In genomic region chr2:153657659-153658058, GRCm38 (mm10) we compare ENCODE assay signal across 19 mouse cellular contexts. TPM values are rescaled to one million over a fixed set of nuclear protein-coding genes. Genes with fewer than 3 reads are reported as not detected.
DNase-seq lines count a peak whose midpoint lies in the region; ATAC-seq and TF ChIP-seq lines count a peak whose summit lies in the region.
"Not testable (repeated sequence)": the region's sequence is repeated elsewhere in the genome, so short reads cannot be mapped to it uniquely, and the experiment has no call there.
"Had no signal": no experiment of that assay in that cellular context is flagged by ENCODE, and none has a peak within 500 bp of the region (broad histone marks: within the 10 kb centered on the region; RNA-seq: fewer than 3 reads in every experiment).

No protein-coding gene starts in this region.

- not testable (repeated sequence) for H3K27ac ChIP-seq in intestine, embryonic 15.5 days; intestine, postnatal 0 days (ENCODE audit: low read depth, low read length); kidney, embryonic 16.5 days (ENCODE audit: low read length); liver, embryonic 11.5 days (ENCODE audit: low read depth, low read length); liver, embryonic 13.5 days; liver, embryonic 16.5 days (ENCODE audit: low read length); stomach, postnatal 0 days (replicated peaks)

- TF ChIP-seq CTCF in intestine, postnatal 0 days (IDR thresholded peaks at IDR 0.05; ENCODE audit: low read depth); stomach, postnatal 0 days (IDR thresholded peaks at IDR 0.05; ENCODE audit: low read depth): not testable (repeated sequence)

- 73% methylated on average over 8 of the region's 8 CpGs for WGBS in intestine, embryonic 15.5 days
- WGBS in intestine, postnatal 0 days = 53% methylated on average over 6 of the region's 8 CpGs
- WGBS in kidney, embryonic 16.5 days = 69% methylated on average over 8 of the region's 8 CpGs
- 84% methylated on average over 8 of the region's 8 CpGs for WGBS in liver, embryonic 11.5 days
- 69% methylated on average over 8 of the region's 8 CpGs for WGBS in liver, embryonic 13.5 days (ENCODE audit: insufficient replicate concordance)
- WGBS in liver, embryonic 16.5 days (ENCODE audit: insufficient replicate concordance) = 76% methylated on average over 6 of the region's 8 CpGs
- WGBS in stomach, postnatal 0 days = 69% methylated on average over 6 of the region's 8 CpGs

- H3K27me3 ChIP-seq in intestine, embryonic 15.5 days (replicated peaks); intestine, postnatal 0 days (replicated peaks; ENCODE audit: control insufficient read depth, insufficient read depth, low read length); kidney, embryonic 16.5 days (ENCODE audit: insufficient read depth, low read length); liver, embryonic 11.5 days (replicated peaks; ENCODE audit: control insufficient read depth, insufficient read depth, low read length); liver, embryonic 13.5 days; liver, embryonic 16.5 days (ENCODE audit: control insufficient read depth, insufficient read depth, low read depth, low read length); stomach, postnatal 0 days (ENCODE audit: control insufficient read depth, insufficient read depth, low read length): not testable (repeated sequence)

- peak; percentile 12; the same call in 1 of the 2 replicates for ATAC-seq in intestine, embryonic 15.5 days
- peak; percentile 38; the same call in 1 of the 2 replicates for ATAC-seq in intestine, postnatal 0 days
- peak; percentile 62; the same call in 1 of the 2 replicates for ATAC-seq in kidney, embryonic 16.5 days (ENCODE audit: low FRiP score, low TSS enrichment)
- 0 out of 2 replicates have a peak, but pooled peaks have one; percentile 29 for ATAC-seq in liver, embryonic 11.5 days (replicated peaks; ENCODE audit: low FRiP score)
- ATAC-seq in liver, embryonic 13.5 days (ENCODE audit: low read depth) = peak; percentile 39; the same call in 1 of the 2 replicates
- ATAC-seq in liver, embryonic 16.5 days (ENCODE audit: low read depth) = peak; percentile 69
- 0 out of 2 replicates have a peak, but pooled peaks have one; percentile 7 for ATAC-seq in monocyte, adult 5-6 weeks (replicated peaks; ENCODE audit: insufficient number of reproducible peaks, low FRiP score, low TSS enrichment, poor library complexity, severe bottlenecking)
- ATAC-seq in stomach, postnatal 0 days (ENCODE audit: low FRiP score, low TSS enrichment) = peak; percentile 32; the same call in 1 of the 2 replicates

- H3K36me3 ChIP-seq in intestine, embryonic 15.5 days; intestine, postnatal 0 days (ENCODE audit: control insufficient read depth, insufficient read depth); kidney, embryonic 16.5 days (ENCODE audit: insufficient read depth, low read length); liver, embryonic 11.5 days (ENCODE audit: control insufficient read depth, insufficient read depth, low read length); liver, embryonic 13.5 days; liver, embryonic 16.5 days (ENCODE audit: control insufficient read depth, insufficient read depth); stomach, postnatal 0 days (ENCODE audit: control insufficient read depth, insufficient read depth, low read length): not testable (repeated sequence)

- not testable (repeated sequence) for H3K4me1 ChIP-seq in intestine, embryonic 15.5 days (replicated peaks); intestine, postnatal 0 days (replicated peaks; ENCODE audit: control insufficient read depth, insufficient read depth, low read length); liver, embryonic 11.5 days (replicated peaks; ENCODE audit: control insufficient read depth, insufficient read depth, low read length); liver, embryonic 13.5 days (replicated peaks); liver, embryonic 16.5 days (ENCODE audit: control insufficient read depth, low read depth, low read length); stomach, postnatal 0 days (replicated peaks; ENCODE audit: control insufficient read depth, insufficient read depth)
- H3K4me1 ChIP-seq in kidney, embryonic 16.5 days (ENCODE audit: insufficient read depth, low read length) = peaks cover 13% of the 10 kb centered on the region

- not testable (repeated sequence) for DNase-seq in liver, embryonic 11.5 days (ENCODE audit: low spot score); liver, embryonic 13.5 days; stomach, postnatal 0 days (ENCODE audit: low spot score)

- H3K4me3 ChIP-seq in intestine, embryonic 15.5 days (replicated peaks); intestine, postnatal 0 days (ENCODE audit: low read depth, low read length); kidney, embryonic 16.5 days (ENCODE audit: low read length); liver, embryonic 11.5 days (ENCODE audit: low read depth, low read length); liver, embryonic 13.5 days (replicated peaks); liver, embryonic 16.5 days (ENCODE audit: low read depth, low read length); stomach, postnatal 0 days (ENCODE audit: low read depth, low read length): not testable (repeated sequence)

- not testable (repeated sequence) for H3K9ac ChIP-seq in intestine, embryonic 15.5 days; intestine, postnatal 0 days (ENCODE audit: low read depth, low read length); kidney, embryonic 16.5 days (replicated peaks; ENCODE audit: low read length); liver, embryonic 11.5 days (ENCODE audit: low read depth, low read length); liver, embryonic 13.5 days; liver, embryonic 16.5 days (ENCODE audit: low read depth, low read length); stomach, postnatal 0 days (ENCODE audit: low read length)

- not testable (repeated sequence) for TF ChIP-seq EP300 in stomach, postnatal 0 days (optimal IDR thresholded peaks at IDR 0.05)

- not testable (repeated sequence) for H3K4me2 ChIP-seq in intestine, embryonic 15.5 days (replicated peaks); intestine, postnatal 0 days (replicated peaks; ENCODE audit: low read depth); kidney, embryonic 16.5 days (replicated peaks; ENCODE audit: low read depth, low read length); liver, embryonic 11.5 days; liver, embryonic 13.5 days; liver, embryonic 16.5 days (ENCODE audit: low read depth, low read length); stomach, postnatal 0 days (replicated peaks; ENCODE audit: low read depth)

- H3K9me3 ChIP-seq in intestine, embryonic 15.5 days; intestine, postnatal 0 days (ENCODE audit: control insufficient read depth); kidney, embryonic 16.5 days (ENCODE audit: low read length); liver, embryonic 11.5 days (ENCODE audit: control insufficient read depth, low read length); liver, embryonic 13.5 days (replicated peaks); liver, embryonic 16.5 days (replicated peaks; ENCODE audit: control insufficient read depth, low read length); stomach, postnatal 0 days (ENCODE audit: control insufficient read depth, low read length): not testable (repeated sequence)

RNA-seq across cellular contexts. Expression of gene Dnmt3b, which starts 8.4 kb away (rescaled TPM):
- polyA plus RNA-seq in intestine, embryonic 15.5 days (2015; fragmentation: Nextera tagmentation; extraction: Ambion mirVana) = 8.1 and 8.6 TPM in 2 replicates
- polyA plus RNA-seq in intestine, postnatal 0 days (2015; fragmentation: Nextera tagmentation; extraction: Ambion mirVana) = 2.9 and 3.0 TPM in 2 replicates
- 17.3 and 18.1 TPM in 2 replicates for polyA plus RNA-seq in kidney, embryonic 16.5 days (2015; fragmentation: Nextera tagmentation; extraction: Ambion mirVana)
- 27.2 and 27.8 TPM in 2 replicates for polyA plus RNA-seq in liver, embryonic 11.5 days (2014; fragmentation: Nextera tagmentation; extraction: Ambion mirVana)
- polyA plus RNA-seq in liver, embryonic 13.5 days (2015; fragmentation: Nextera tagmentation; extraction: Ambion mirVana) = 8.2 and 8.6 TPM in 2 replicates
- polyA plus RNA-seq in liver, embryonic 16.5 days (2015; fragmentation: Nextera tagmentation; extraction: Ambion mirVana) = 3.3 and 3.8 TPM in 2 replicates
- 2.9 to 12.0 TPM (median 5.7 TPM) in 3 replicates for total RNA-seq in monocyte, adult 5-6 weeks (2017)
- 2.6 and 3.0 TPM in 2 replicates for polyA plus RNA-seq in stomach, postnatal 0 days (2015; fragmentation: Nextera tagmentation; extraction: Ambion mirVana)

RNA-seq across cellular contexts. Expression of gene Commd7, which starts 25.1 kb away (rescaled TPM):
- 81.2 and 82.1 TPM in 2 replicates for polyA plus RNA-seq in intestine, embryonic 15.5 days (2015; fragmentation: Nextera tagmentation; extraction: Ambion mirVana)
- 74.8 and 84.7 TPM in 2 replicates for polyA plus RNA-seq in intestine, postnatal 0 days (2015; fragmentation: Nextera tagmentation; extraction: Ambion mirVana)
- 84.2 and 87.4 TPM in 2 replicates for polyA plus RNA-seq in kidney, embryonic 16.5 days (2015; fragmentation: Nextera tagmentation; extraction: Ambion mirVana)
- polyA plus RNA-seq in liver, embryonic 11.5 days (2014; fragmentation: Nextera tagmentation; extraction: Ambion mirVana) = 65.1 and 66.8 TPM in 2 replicates
- 39.8 and 39.9 TPM in 2 replicates for polyA plus RNA-seq in liver, embryonic 13.5 days (2015; fragmentation: Nextera tagmentation; extraction: Ambion mirVana)
- 24.8 and 25.0 TPM in 2 replicates for polyA plus RNA-seq in liver, embryonic 16.5 days (2015; fragmentation: Nextera tagmentation; extraction: Ambion mirVana)
- 32.5 to 55.1 TPM (median 32.6 TPM) in 3 replicates for total RNA-seq in monocyte, adult 5-6 weeks (2017)
- polyA plus RNA-seq in stomach, postnatal 0 days (2015; fragmentation: Nextera tagmentation; extraction: Ambion mirVana) = 68.1 and 70.1 TPM in 2 replicates

RNA-seq across cellular contexts. Expression of gene Dnmt3c, which starts 38.8 kb away (rescaled TPM):
- polyA plus RNA-seq in intestine, embryonic 15.5 days (2015; fragmentation: Nextera tagmentation; extraction: Ambion mirVana) = 0.09 TPM in 1 of 2 replicates, not detected in the other
- polyA plus RNA-seq in intestine, postnatal 0 days (2015; fragmentation: Nextera tagmentation; extraction: Ambion mirVana) = not detected in 2 replicates
- polyA plus RNA-seq in kidney, embryonic 16.5 days (2015; fragmentation: Nextera tagmentation; extraction: Ambion mirVana) = not detected in 2 replicates
- polyA plus RNA-seq in liver, embryonic 11.5 days (2014; fragmentation: Nextera tagmentation; extraction: Ambion mirVana) = 0.49 and 0.77 TPM in 2 replicates
- 0.38 and 0.49 TPM in 2 replicates for polyA plus RNA-seq in liver, embryonic 13.5 days (2015; fragmentation: Nextera tagmentation; extraction: Ambion mirVana)
- polyA plus RNA-seq in liver, embryonic 16.5 days (2015; fragmentation: Nextera tagmentation; extraction: Ambion mirVana) = 0.81 and 1.1 TPM in 2 replicates
- not detected in 3 replicates for total RNA-seq in monocyte, adult 5-6 weeks (2017)
- not detected in 2 replicates for polyA plus RNA-seq in stomach, postnatal 0 days (2015; fragmentation: Nextera tagmentation; extraction: Ambion mirVana)
- total RNA-seq: adrenal gland, adult 2 months; adrenal gland, postnatal 10 days; adrenal gland, postnatal 25 days; adrenal gland, postnatal 4 days; common myeloid progenitor, adult 5-6 weeks had no signal
- polyA plus RNA-seq: C2C12; embryonic facial prominence, embryonic 12.5 days; embryonic facial prominence, embryonic 14.5 days; forebrain, embryonic 11.5 days; forebrain, embryonic 13.5 days; forebrain, embryonic 15.5 days had no signal

Comparison
In these comparisons a context has a peak if more than half of its experiments do, and no peak if none do; other contexts are left out.
1. ATAC-seq: peak in every context shown above with its lines; median percentile 69 in liver, embryonic 16.5 days; 62 in kidney, embryonic 16.5 days; 39 in liver, embryonic 13.5 days; 38 in intestine, postnatal 0 days; 32 in stomach, postnatal 0 days; 29 in liver, embryonic 11.5 days; 12 in intestine, embryonic 15.5 days; 7 in monocyte, adult 5-6 weeks.